Mouse (Mus musculus) embryo, embryonic 10 days (tissue): ENCODE data around the gene Usp49.

ENCODE experiments used
- DNase-seq: peaks from one replicate; pipeline ENCODE4 v3.0.0-alpha.2; 2015; ENCODE audit warnings: low spot score

Usp49 gene

GRCm38 (mm10) chr17:47694442-47694502, 63.8 kb downstream of the Usp49 start, which contains the start of gene Gm21981:
Gene Gm21981 (minus strand): TSS chr17:47694455.
- no peak for DNase-seq

GRCm38 (mm10) chr17:47694503-47695336, 64.2 kb downstream of the Usp49 start, which contains the start of gene Prickle4:
Gene Prickle4 (minus strand): TSS chr17:47694736.
- DNase-seq: peak; percentile 96

- peak; percentile 37 for DNase-seq
These were observed 64.8 kb downstream of the Usp49 start for GRCm38 (mm10) chr17:47695337-47695710.

GRCm38 (mm10) chr17:47698156-47698555, 67.7 kb downstream of the Usp49 start:
- DNase-seq: no peak

GRCm38 (mm10) chr17:47699055-47699454, 68.6 kb downstream of the Usp49 start:
- DNase-seq: no peak

- DNase-seq: no peak
These were observed 71.3 kb downstream of the Usp49 start for GRCm38 (mm10) chr17:47701793-47702192.

- DNase-seq: no peak
These were observed 72.3 kb downstream of the Usp49 start for GRCm38 (mm10) chr17:47702548-47703345.

GRCm38 (mm10) chr17:47703556-47703955, 73.1 kb downstream of the Usp49 start:
- DNase-seq: peak; percentile 33

- DNase-seq: no peak
These were observed 74.2 kb downstream of the Usp49 start for GRCm38 (mm10) chr17:47704692-47705091.

GRCm38 (mm10) chr17:47706196-47706595, 75.7 kb downstream of the Usp49 start:
- no peak for DNase-seq

GRCm38 (mm10) chr17:47707961-47708360, 77.5 kb downstream of the Usp49 start:
- DNase-seq: no peak

- no peak for DNase-seq
These were observed 78.5 kb downstream of the Usp49 start for GRCm38 (mm10) chr17:47708972-47709371.

- DNase-seq: no peak
These were observed 79.5 kb downstream of the Usp49 start for GRCm38 (mm10) chr17:47710036-47710435.

GRCm38 (mm10) chr17:47711883-47712282, 81.4 kb downstream of the Usp49 start:
- DNase-seq: no peak

GRCm38 (mm10) chr17:47712889-47713571, 82.5 kb downstream of the Usp49 start:
- no peak for DNase-seq

GRCm38 (mm10) chr17:47715037-47715436, 84.5 kb downstream of the Usp49 start:
- DNase-seq: no peak

- no peak for DNase-seq
These were observed 90.7 kb downstream of the Usp49 start for GRCm38 (mm10) chr17:47721183-47721582.

- DNase-seq: no peak
These were observed 96.1 kb downstream of the Usp49 start, which contains the start of gene Pgc for GRCm38 (mm10) chr17:47726566-47726965. Gene Pgc (plus strand): TSS chr17:47726842.

GRCm38 (mm10) chr17:47730633-47731575, 100.4 kb downstream of the Usp49 start:
- no peak for DNase-seq

GRCm38 (mm10) chr17:47735553-47736100, 105.1 kb downstream of the Usp49 start:
- no peak for DNase-seq
